Mouse (Mus musculus) erythroblast, embryonic 14.5 days (primary cell): ENCODE data around the gene Fam72a. TPM values are rescaled to one million over a fixed set of nuclear protein-coding genes. Genes with fewer than 3 reads are reported as not detected.

Experiments
- H3K27me3 ChIP-seq: 2 replicates; pipeline ENCODE4 v1.6.1; 2012; ENCODE audit warnings: inconsistent platforms; ENCODE audit not compliant: control insufficient read depth
- H3K36me3 ChIP-seq: 2 replicates; pipeline ENCODE4 v1.6.1; 2012; ENCODE audit warnings: mild to moderate bottlenecking, inconsistent platforms; ENCODE audit not compliant: control insufficient read depth
- H3K4me1 ChIP-seq: 2 replicates; pipeline ENCODE4 v1.6.1; 2012; ENCODE audit warnings: inconsistent platforms; ENCODE audit not compliant: control insufficient read depth
- H3K4me3 ChIP-seq: replicated peaks from 2 replicates; pipeline ENCODE3; 2012; ENCODE audit warnings: moderate library complexity, mild to moderate bottlenecking, inconsistent platforms
- H3K9me3 ChIP-seq: 2 replicates; pipeline ENCODE4 v1.6.1; 2012; ENCODE audit warnings: low read length, inconsistent platforms, mixed read lengths; ENCODE audit not compliant: control insufficient read depth
- GATA1 ChIP-seq: IDR thresholded peaks from 2 replicates; pipeline ENCODE4 v1.6.1; 2012; ENCODE audit warnings: low read length, inconsistent platforms, mixed read lengths
- TAL1 ChIP-seq: IDR thresholded peaks from 3 replicates; pipeline ENCODE4 v1.6.1; 2012; ENCODE audit warnings: low read length, inconsistent platforms, mixed read lengths
- polyA plus RNA-seq: library from polyadenylated mRNA; stranded (reverse); fragments of >175 nt; gene quantifications from 2 replicates; pipeline ENCODE4 v1.2.3, GENCODE M21; 2012

Gene Fam72a
- polyA plus RNA-seq, 1 experiment = 0.11 TPM

- Histone ChIP-seq H3K4me3 (no peak overlapping the region), H3K36me3 (no peaks in the 10 kb centered on the region), H3K4me1 (no peaks in the 10 kb centered on the region), H3K27me3 (no peaks in the 10 kb centered on the region), H3K9me3 (no peaks in the 10 kb centered on the region)
- TF ChIP-seq TAL1 = no peak
These were observed 33.5 kb upstream of the Fam72a start for GRCm38 (mm10) chr1:131493966-131494898.

- no peaks in the 10 kb centered on the region for H3K9me3 ChIP-seq
- no peaks in the 10 kb centered on the region for H3K4me1 ChIP-seq
- TF ChIP-seq GATA1 (no peak), TAL1 (no peak)
- no peak overlapping the region for H3K4me3 ChIP-seq
- no peaks in the 10 kb centered on the region for H3K27me3 ChIP-seq
- H3K36me3 ChIP-seq = no peaks in the 10 kb centered on the region
These were observed 29.5 kb upstream of the Fam72a start for GRCm38 (mm10) chr1:131498231-131498630.

- Histone ChIP-seq H3K4me1 (peaks cover 3% of the 10 kb centered on the region), H3K27me3 (no peaks in the 10 kb centered on the region), H3K4me3 (no peak overlapping the region), H3K36me3 (no peaks in the 10 kb centered on the region), H3K9me3 (no peaks in the 10 kb centered on the region)
- TF ChIP-seq TAL1 = no peak
- no peak for TF ChIP-seq GATA1
These were observed 26.0 kb upstream of the Fam72a start for GRCm38 (mm10) chr1:131501681-131502080.

GRCm38 (mm10) chr1:131511131-131511530, 16.6 kb upstream of the Fam72a start:
- H3K36me3 ChIP-seq = no peaks in the 10 kb centered on the region; the same call in 1 of the 2 replicates
- H3K4me3 ChIP-seq = no peak overlapping the region
- no peak for TF ChIP-seq GATA1
- TF ChIP-seq TAL1 = no peak
- H3K27me3 ChIP-seq = no peaks in the 10 kb centered on the region
- H3K4me1 ChIP-seq = peaks cover 3% of the 10 kb centered on the region
- no peaks in the 10 kb centered on the region for H3K9me3 ChIP-seq

GRCm38 (mm10) chr1:131511661-131512500, 15.8 kb upstream of the Fam72a start:
- Histone ChIP-seq H3K36me3 (no peaks in the 10 kb centered on the region; the same call in 1 of the 2 replicates), H3K4me1 (no peaks in the 10 kb centered on the region; the same call in none of the 2 replicates), H3K9me3 (no peaks in the 10 kb centered on the region), H3K4me3 (no peak overlapping the region), H3K27me3 (no peaks in the 10 kb centered on the region)
- no peak for TF ChIP-seq TAL1

GRCm38 (mm10) chr1:131513136-131513535, 14.6 kb upstream of the Fam72a start:
- no peaks in the 10 kb centered on the region for H3K27me3 ChIP-seq
- no peaks in the 10 kb centered on the region; the same call in 1 of the 2 replicates for H3K36me3 ChIP-seq
- H3K4me1 ChIP-seq = no peaks in the 10 kb centered on the region; the same call in none of the 2 replicates
- no peaks in the 10 kb centered on the region for H3K9me3 ChIP-seq
- TF ChIP-seq TAL1 = no peak
- no peak for TF ChIP-seq GATA1
- H3K4me3 ChIP-seq = no peak overlapping the region

- Histone ChIP-seq H3K36me3 (no peaks in the 10 kb centered on the region; the same call in 1 of the 2 replicates), H3K4me1 (no peaks in the 10 kb centered on the region; the same call in none of the 2 replicates), H3K27me3 (no peaks in the 10 kb centered on the region), H3K9me3 (no peaks in the 10 kb centered on the region), H3K4me3 (no peak overlapping the region)
- TF ChIP-seq TAL1 (no peak), GATA1 (no peak)
These were observed 13.5 kb upstream of the Fam72a start for GRCm38 (mm10) chr1:131514197-131514596.

GRCm38 (mm10) chr1:131516588-131516987, 11.1 kb upstream of the Fam72a start:
- no peak for TF ChIP-seq TAL1
- TF ChIP-seq GATA1 = no peak
- Histone ChIP-seq H3K4me1 (no peaks in the 10 kb centered on the region; the same call in none of the 2 replicates), H3K36me3 (no peaks in the 10 kb centered on the region)

GRCm38 (mm10) chr1:131523794-131524193, 3.9 kb upstream of the Fam72a start:
- Histone ChIP-seq H3K4me3 (no peak overlapping the region), H3K27me3 (peaks cover 12% of the 10 kb centered on the region), H3K36me3 (peaks cover 8% of the 10 kb centered on the region), H3K4me1 (peaks cover 45% of the 10 kb centered on the region), H3K9me3 (no peaks in the 10 kb centered on the region)
- no peak for TF ChIP-seq GATA1
- TF ChIP-seq TAL1 = no peak

More at GRCm38 (mm10) chr1:131516588-131516987, 11.1 kb upstream of the Fam72a start:
- Histone ChIP-seq H3K27me3 (no peaks in the 10 kb centered on the region), H3K4me3 (no peak overlapping the region), H3K9me3 (no peaks in the 10 kb centered on the region)
